Mouse (Mus musculus): Measurements from ENCODE around the gene Gm10837. TPM values are rescaled to one million over a fixed set of nuclear protein-coding genes. Genes with fewer than 3 reads are reported as not detected.
A peak's percentile ranks its signal among the peaks of the same experiment; 100 is the strongest.

Gm10837 gene
- polyA plus RNA-seq, 1 experiment from 2014 or later = 0.36 TPM

GRCm38 (mm10) chr14:122511519-122511918, 21.1 kb downstream of the Gm10837 start:
- no peak overlapping the region for H3K4me2 ChIP-seq
- no peak overlapping the region for H3K4me3 ChIP-seq (replicated peaks)
- H3K9ac ChIP-seq = no peak overlapping the region
- H3K27ac ChIP-seq = no peak overlapping the region
- H3K36me3 ChIP-seq (replicated peaks) = no peaks in the 10 kb centered on the region
- no peak for ATAC-seq (ENCODE audit: low FRiP score)
- WGBS = 79% methylated on average over 3 of the region's 3 CpGs
- H3K27me3 ChIP-seq = no peaks in the 10 kb centered on the region; the same call in 1 of the 2 replicates
- no peaks in the 10 kb centered on the region for H3K9me3 ChIP-seq
- no peaks in the 10 kb centered on the region for H3K4me1 ChIP-seq

GRCm38 (mm10) chr14:122513511-122514036, 23.2 kb downstream of the Gm10837 start:
- Histone ChIP-seq H3K36me3 (replicated peaks) (no peaks in the 10 kb centered on the region), H3K9ac (no peak overlapping the region), H3K4me1 (no peaks in the 10 kb centered on the region), H3K4me3 (replicated peaks) (no peak overlapping the region), H3K4me2 (no peak overlapping the region), H3K27me3 (no peaks in the 10 kb centered on the region; the same call in 1 of the 2 replicates), H3K9me3 (no peaks in the 10 kb centered on the region), H3K27ac (no peak overlapping the region)
- ATAC-seq (ENCODE audit: low FRiP score) = no peak
- WGBS = 78% methylated on average over 1 of the region's 1 CpGs

GRCm38 (mm10) chr14:122528475-122528874, 38.1 kb downstream of the Gm10837 start:
- Histone ChIP-seq H3K27me3 (no peaks in the 10 kb centered on the region), H3K4me3 (replicated peaks) (no peak overlapping the region), H3K4me2 (no peak overlapping the region), H3K4me1 (peaks cover under 1% of the 10 kb centered on the region), H3K27ac (no peak overlapping the region), H3K9me3 (no peaks in the 10 kb centered on the region), H3K9ac (no peak overlapping the region), H3K36me3 (replicated peaks) (no peaks in the 10 kb centered on the region)
- no peak for ATAC-seq (ENCODE audit: low FRiP score)
- 81% methylated on average over 4 of the region's 4 CpGs for WGBS

- peak within 1 kb of the TSS; percentile 79 for H3K9ac ChIP-seq
- H3K27ac ChIP-seq = peak within 1 kb of the TSS; percentile 63
- H3K27me3 ChIP-seq = no peaks in the 10 kb centered on the region
- H3K4me2 ChIP-seq = peak within 1 kb of the TSS; percentile 75
- no peaks in the 10 kb centered on the region for H3K9me3 ChIP-seq
- peak; percentile 100 for ATAC-seq (ENCODE audit: low FRiP score)
- no peaks in the 10 kb centered on the region for H3K36me3 ChIP-seq (replicated peaks)
- 1% methylated on average over 54 of the region's 54 CpGs for WGBS
- H3K4me1 ChIP-seq = peaks cover 14% of the 10 kb centered on the region
- H3K4me3 ChIP-seq (replicated peaks) = peak within 1 kb of the TSS; percentile 70
These were observed 43.9 kb downstream of the Gm10837 start, which contains the start of gene Pcca for GRCm38 (mm10) chr14:122534017-122534924. Gene Pcca, plus strand, starts transcription at chr14:122534324.

- no peaks in the 10 kb centered on the region for H3K36me3 ChIP-seq (replicated peaks)
- H3K4me3 ChIP-seq (replicated peaks) = no peak overlapping the region
- H3K27me3 ChIP-seq = no peaks in the 10 kb centered on the region
- WGBS = 97% methylated on average over 1 of the region's 1 CpGs
- ATAC-seq (ENCODE audit: low FRiP score) = no peak
- no peak overlapping the region for H3K9ac ChIP-seq
- H3K9me3 ChIP-seq = no peaks in the 10 kb centered on the region
- H3K4me2 ChIP-seq = no peak overlapping the region
- H3K27ac ChIP-seq = no peak overlapping the region
- peaks cover 14% of the 10 kb centered on the region for H3K4me1 ChIP-seq
These were observed 45.6 kb downstream of the Gm10837 start for GRCm38 (mm10) chr14:122535986-122536385.

Other genes starting within 250 kb of the Gm10837 start
- 1.6 and 2.1 TPM in 2 replicates for gene Gm5089, start 39.5 kb upstream of the Gm10837 start, polyA plus RNA-seq (2016; fragmentation: Nextera tagmentation; extraction: Ambion mirVana)
- 18.6 and 25.8 TPM in 2 replicates for gene Zic5, start 24.9 kb upstream of the Gm10837 start, polyA plus RNA-seq (2016; fragmentation: Nextera tagmentation; extraction: Ambion mirVana)
- 12.7 and 16.3 TPM in 2 replicates for gene Zic2, start 15.2 kb upstream of the Gm10837 start, polyA plus RNA-seq (2016; fragmentation: Nextera tagmentation; extraction: Ambion mirVana)
- gene Pcca, start 43.7 kb downstream of the Gm10837 start, polyA plus RNA-seq (2016; fragmentation: Nextera tagmentation; extraction: Ambion mirVana) = 34.7 and 38.6 TPM in 2 replicates